8 mouse cellular contexts compared by ENCODE assay signal in the genomic region with DNA sequence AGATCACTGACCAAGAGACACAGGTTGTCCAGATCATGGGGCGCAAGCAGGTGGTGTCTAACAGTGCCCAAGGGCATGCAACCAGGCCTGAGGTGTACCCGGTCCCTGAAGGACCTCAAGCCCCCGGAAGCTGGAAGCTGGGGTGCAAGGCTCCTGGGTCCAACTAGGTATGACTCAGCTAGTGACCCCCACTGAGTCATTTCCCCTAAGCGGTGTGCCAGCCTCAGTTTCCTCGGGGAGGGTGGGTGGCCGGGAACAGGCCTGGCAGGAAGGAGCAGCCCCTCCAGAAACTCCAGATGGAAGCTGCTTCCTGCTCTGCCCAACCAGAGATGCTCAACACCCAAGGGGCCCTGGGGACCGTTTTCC. TPM values are rescaled to one million over a fixed set of nuclear protein-coding genes. Genes with fewer than 3 reads are reported as not detected.
DNase-seq lines count a peak whose midpoint lies in the region; ATAC-seq and TF ChIP-seq lines count a peak whose summit lies in the region.

No protein-coding gene starts in this region.

- ATAC-seq in hindbrain, embryonic 14.5 days (ENCODE audit: low FRiP score): no peak

- H3K4me3 ChIP-seq in cerebellum, adult 2 months (replicated peaks; ENCODE audit: insufficient read depth, low read depth, low read length): peak overlapping the region; percentile 89
- H3K4me3 ChIP-seq in liver, adult 2 months (ENCODE audit: insufficient read depth, low read depth, low read length): peak overlapping the region; percentile 23; the same call in 1 of the 2 replicates
- H3K4me3 ChIP-seq in hindbrain, embryonic 14.5 days (replicated peaks; ENCODE audit: low read length): 0 out of 2 replicates have a peak overlapping the region, but pooled peaks have one; percentile 2
- peak overlapping the region; percentile 85 for H3K4me3 ChIP-seq in myocyte

- H3ac ChIP-seq in myocyte (ENCODE audit: control insufficient read depth, insufficient read length): no peak overlapping the region

- H3K27me3 ChIP-seq in cerebellum, adult 2 months (ENCODE audit: control insufficient read depth, insufficient read depth, low read length): no peaks in the 10 kb centered on the region
- no peaks in the 10 kb centered on the region for H3K27me3 ChIP-seq in liver, adult 2 months (ENCODE audit: control insufficient read depth, insufficient read depth, low read length)
- H3K27me3 ChIP-seq in hindbrain, embryonic 14.5 days (ENCODE audit: control insufficient read depth, insufficient read depth, low read length): peaks cover 35% of the 10 kb centered on the region
- H3K27me3 ChIP-seq in myocyte (ENCODE audit: control insufficient read depth, insufficient read depth, insufficient read length): no peaks in the 10 kb centered on the region

- DNase-seq in cerebellum, adult 2 months: no peak
- DNase-seq in cerebellum, adult 18-20 months: no peak
- no peak for DNase-seq in liver, adult 2 months (ENCODE audit: extremely low read depth, low read depth, low spot score)
- DNase-seq in liver: no peak
- no peak for DNase-seq in hindbrain, embryonic 14.5 days (ENCODE audit: low spot score)
- no peak for DNase-seq in layer of hippocampus, adult 8-10 months (ENCODE audit: low spot score in 2 of 2)
- DNase-seq in left cerebral cortex, postnatal 25 days (ENCODE audit: low spot score in 2 of 2): no peak

- no peak for TF ChIP-seq CTCF in cerebellum, adult 2 months (IDR thresholded peaks at IDR 0.05; ENCODE audit: borderline replicate concordance, insufficient read depth, low read depth, low read length)
- no peak for TF ChIP-seq CTCF in liver, adult 2 months (IDR thresholded peaks at IDR 0.05; ENCODE audit: low read depth, low read length)

- TF ChIP-seq POLR2A in cerebellum, adult 2 months (IDR thresholded peaks at IDR 0.05; ENCODE audit: borderline replicate concordance, insufficient read depth, low read length): no peak
- no peak for TF ChIP-seq POLR2A in liver, adult 2 months (IDR thresholded peaks at IDR 0.05; ENCODE audit: extremely low read depth, insufficient read depth, low read length)
- peak; percentile 21 for TF ChIP-seq POLR2A in myocyte (IDR thresholded peaks at IDR 0.05; ENCODE audit: insufficient read length, low read depth)

- peak overlapping the region; percentile 78; the same call in 1 of the 2 replicates for H3K4me2 ChIP-seq in hindbrain, embryonic 14.5 days (replicated peaks)
- H3K4me2 ChIP-seq in myocyte (ENCODE audit: low read depth): peak overlapping the region; percentile 97

- H3K27ac ChIP-seq in cerebellum, adult 2 months (ENCODE audit: insufficient read depth, low read length): peak overlapping the region; percentile 69
- peak overlapping the region; percentile 33 for H3K27ac ChIP-seq in liver, adult 2 months (replicated peaks; ENCODE audit: insufficient read depth, low read depth, low read length)
- H3K27ac ChIP-seq in hindbrain, embryonic 14.5 days: no peak overlapping the region

- H3K36me3 ChIP-seq in liver, adult 2 months (ENCODE audit: control insufficient read depth, insufficient read depth, low read length): no peaks in the 10 kb centered on the region
- H3K36me3 ChIP-seq in hindbrain, embryonic 14.5 days (replicated peaks; ENCODE audit: control insufficient read depth, insufficient read depth): no peaks in the 10 kb centered on the region
- H3K36me3 ChIP-seq in myocyte (ENCODE audit: control insufficient read depth, insufficient read depth): no peaks in the 10 kb centered on the region

- H3K4me1 ChIP-seq in cerebellum, adult 2 months (ENCODE audit: control insufficient read depth, insufficient read depth, low read length): peaks cover 35% of the 10 kb centered on the region
- H3K4me1 ChIP-seq in liver, adult 2 months (ENCODE audit: control insufficient read depth, insufficient read depth, low read length): peaks cover 33% of the 10 kb centered on the region
- H3K4me1 ChIP-seq in hindbrain, embryonic 14.5 days (replicated peaks; ENCODE audit: control insufficient read depth, insufficient read depth, low read length): peaks cover 46% of the 10 kb centered on the region

- H3K79me2 ChIP-seq in liver, adult 2 months (ENCODE audit: control insufficient read depth, insufficient read depth, low read length): peaks cover 66% of the 10 kb centered on the region
- peaks cover 70% of the 10 kb centered on the region for H3K79me2 ChIP-seq in myocyte (ENCODE audit: control insufficient read depth, insufficient read depth)

- WGBS in cerebellum, adult 2 months: 22% methylated on average over 7 of the region's 7 CpGs
- WGBS in liver, adult 2 months: 71% methylated on average over 7 of the region's 7 CpGs
- WGBS in hindbrain, embryonic 14.5 days: 80% methylated on average over 7 of the region's 7 CpGs

- intact Hi-C loops in left cerebral cortex, postnatal 25 days (cut with DNase I): no loop called here

- H3K9me3 ChIP-seq in hindbrain, embryonic 14.5 days (ENCODE audit: control insufficient read depth, low read length): no peaks in the 10 kb centered on the region

- peak overlapping the region; percentile 16 for H3K9ac ChIP-seq in liver, adult 2 months (ENCODE audit: low read depth, low read length)
- no peak overlapping the region for H3K9ac ChIP-seq in hindbrain, embryonic 14.5 days

TF ChIP-seq in myocyte, 11 proteins besides CTCF, POLR2A, EP300 and RAD21:
- TF ChIP-seq TCF12 (IDR thresholded peaks at IDR 0.05; ENCODE audit: insufficient read depth, poor library complexity, severe bottlenecking) (no peak), E2F4 (IDR thresholded peaks at IDR 0.05; ENCODE audit: insufficient read depth) (no peak), REST (IDR thresholded peaks at IDR 0.05; ENCODE audit: insufficient read depth, insufficient read length) (no peak), MAX (IDR thresholded peaks at IDR 0.05; ENCODE audit: low read depth) (no peak), MYOG (IDR thresholded peaks at IDR 0.05; ENCODE audit: control insufficient read depth in 1 of 3, insufficient read depth in 1 of 3, insufficient read length in 2 of 3, low read depth in 2 of 3) (no peak), POLR2AphosphoS2 (IDR thresholded peaks at IDR 0.05; ENCODE audit: insufficient read length, low read depth) (no peak), TCF3 (IDR thresholded peaks at IDR 0.05; ENCODE audit: insufficient read length, low read depth) (no peak), CEBPB (IDR thresholded peaks at IDR 0.05; ENCODE audit: insufficient read depth, poor library complexity, severe bottlenecking) (no peak), SRF (IDR thresholded peaks at IDR 0.05; ENCODE audit: control insufficient read depth, insufficient read length, low read depth) (no peak), MYOD1 (IDR thresholded peaks at IDR 0.05; ENCODE audit: control insufficient read depth in 1 of 3, insufficient read length in 2 of 3, low read depth in 2 of 3) (no peak), USF1 (IDR thresholded peaks at IDR 0.05; ENCODE audit: low read depth) (no peak)

RNA-seq across cellular contexts. Expression of gene Sh2b3, which starts 3.2 kb away (rescaled TPM):
- polyA plus RNA-seq in cerebellum, adult 2 months (2012; rRNA removed): 30.8 and 31.7 TPM in 2 replicates
- total RNA-seq in liver, adult 2 months (2014; rRNA removed): 7.0 and 8.7 TPM in 2 replicates
- 11.1 and 14.2 TPM in 2 replicates for polyA plus RNA-seq in liver, adult 2 months (2012; rRNA removed)
- 8.8 and 9.1 TPM in 2 replicates for polyA plus RNA-seq in hindbrain, embryonic 14.5 days (2014; fragmentation: Nextera tagmentation; extraction: Ambion mirVana)
- 37.4 TPM for polyA plus RNA-seq in myocyte (2012; fragmentation: generic; extraction: Trizol)
- 10 to 100 TPM; 19.6 to 21.6 (median 20.4) TPM for total RNA-seq in layer of hippocampus, adult 8-10 months (2022)
- 10 to 100 TPM; 21.6 to 22.1 TPM for total RNA-seq in left cerebral cortex, postnatal 25 days (2021)

RNA-seq across cellular contexts. Expression of gene Pheta1, which starts 14.6 kb away (rescaled TPM):
- polyA plus RNA-seq in cerebellum, adult 2 months (2012; rRNA removed): 17.6 and 19.0 TPM in 2 replicates
- 7.1 and 7.4 TPM in 2 replicates for total RNA-seq in liver, adult 2 months (2014; rRNA removed)
- polyA plus RNA-seq in liver, adult 2 months (2012; rRNA removed): 11.6 and 12.0 TPM in 2 replicates
- polyA plus RNA-seq in hindbrain, embryonic 14.5 days (2014; fragmentation: Nextera tagmentation; extraction: Ambion mirVana): 28.7 and 32.3 TPM in 2 replicates
- 9.8 TPM for polyA plus RNA-seq in myocyte (2012; fragmentation: generic; extraction: Trizol)
- total RNA-seq in layer of hippocampus, adult 8-10 months (2022): 1 to 10 TPM; 8.7 to 9.8 (median 9.0) TPM
- total RNA-seq in left cerebral cortex, postnatal 25 days (2021): 10 to 100 TPM in 1 of 2 experiments, 1 to 10 TPM in 1; 7.4 to 11.2 TPM

Comparison
In these comparisons a context has a peak if more than half of its experiments do, and no peak if none do; other contexts are left out.
1. H3K4me3 ChIP-seq: peak in every context shown above with its lines; median percentile 89 in cerebellum, adult 2 months; 85 in myocyte; 23 in liver, adult 2 months; 2 in hindbrain, embryonic 14.5 days.